Mouse (Mus musculus) effector memory CD4-positive, alpha-beta T cell, adult 5 months (primary cell): ENCODE measurements around the gene Zfp936. TPM values are rescaled to one million over a fixed set of nuclear protein-coding genes. Genes with fewer than 3 reads are reported as not detected.

Source experiments
- polyA plus RNA-seq: library from polyadenylated mRNA; unstranded; fragments of 100-300 nt; shearing (Covaris generic); gene quantifications from one replicate; pipeline ENCODE4 v1.2.1, GENCODE M21; 2017

Zfp936 gene
- not detected for polyA plus RNA-seq

DNA sequence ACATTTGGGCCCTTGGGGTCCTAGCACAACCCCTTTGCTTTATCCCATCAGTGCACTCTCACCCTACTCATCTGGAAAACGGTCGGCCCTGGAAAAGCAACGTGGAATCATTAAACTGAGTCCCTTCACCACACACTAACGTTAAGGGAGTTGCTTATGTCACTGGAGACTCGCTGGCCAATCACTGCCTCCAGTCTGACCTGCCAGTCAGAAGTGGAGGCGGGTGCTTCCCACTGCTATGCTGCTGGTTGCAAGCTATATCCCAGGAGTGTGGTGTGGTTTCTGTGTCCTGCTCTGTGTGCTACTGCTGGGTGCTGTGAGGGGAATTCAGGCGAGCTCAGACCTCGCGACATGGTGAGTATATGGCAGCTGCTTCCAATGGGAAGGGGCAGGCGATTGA lies at the start of gene Zfp936:
Gene Zfp936 (plus strand): TSS at position 301 of the 400 bp plus-strand sequence.

Other genes with a start within 250 kb of the Zfp936 start
- gene Gm2381, start 247.0 kb upstream of the Zfp936 start, polyA plus RNA-seq, result not detected
- gene Vmn2r63, start 180.4 kb upstream of the Zfp936 start, polyA plus RNA-seq, result not detected
- gene Gm9268, start 95.5 kb upstream of the Zfp936 start, polyA plus RNA-seq, result not detected
- gene Zfp715, start 199.1 kb downstream of the Zfp936 start, polyA plus RNA-seq, result 19.0 TPM
- gene Siglecf, start 237.1 kb downstream of the Zfp936 start, polyA plus RNA-seq, result not detected